Mouse (Mus musculus) regulatory T cell (primary cell): ENCODE results near the gene Rpl6.

Source experiments
- in situ Hi-C: fragments of 300-600 bp; cut with MboI, MseI; formaldehyde crosslinking; loops from one replicate; pipeline ENCODE4 v1.15.1; 2025; ENCODE audit warnings: high pct_unique_total_duplicates

The Rpl6 gene

DNA sequence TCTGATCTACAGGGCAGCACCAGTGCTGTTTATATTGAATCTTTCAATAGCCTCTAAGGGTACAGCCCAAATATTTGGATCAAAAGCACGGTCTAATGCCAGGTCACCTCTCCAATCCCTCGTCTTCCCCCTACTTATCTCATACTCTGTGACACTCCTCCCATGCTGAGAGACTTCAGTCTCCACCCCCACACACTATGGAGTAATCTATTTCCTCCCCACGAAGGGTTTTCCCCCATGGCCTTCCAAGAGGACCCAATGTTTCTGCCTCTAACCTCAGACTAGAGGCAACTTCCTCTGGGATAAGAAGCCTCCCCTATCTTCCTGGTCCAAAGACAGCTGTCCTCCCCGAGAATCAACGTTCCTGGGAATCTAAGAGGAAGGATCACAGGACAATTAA, 7.5 kb upstream of the Rpl6 start:
- in situ Hi-C loops = no loop called here

DNA sequence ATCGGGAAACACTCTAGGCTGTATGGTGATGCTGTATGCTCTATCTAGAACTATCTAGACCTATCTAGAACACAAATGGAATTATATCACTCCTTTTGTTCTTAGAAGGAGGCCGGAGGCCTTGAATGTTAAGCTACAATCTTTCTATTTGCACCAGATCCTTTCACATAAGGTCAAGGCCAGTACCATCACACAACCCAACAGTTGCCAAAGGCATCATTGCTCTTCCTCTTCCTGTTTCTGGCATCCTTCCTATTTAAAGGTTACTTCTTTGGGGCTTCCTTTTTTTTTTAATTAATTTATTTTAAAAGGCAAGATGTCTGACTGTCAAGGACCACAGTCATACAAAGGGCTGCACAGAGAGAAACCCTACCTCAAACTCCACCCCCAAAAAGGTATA, 6.9 kb upstream of the Rpl6 start:
- in situ Hi-C loops = no loop called here

DNA sequence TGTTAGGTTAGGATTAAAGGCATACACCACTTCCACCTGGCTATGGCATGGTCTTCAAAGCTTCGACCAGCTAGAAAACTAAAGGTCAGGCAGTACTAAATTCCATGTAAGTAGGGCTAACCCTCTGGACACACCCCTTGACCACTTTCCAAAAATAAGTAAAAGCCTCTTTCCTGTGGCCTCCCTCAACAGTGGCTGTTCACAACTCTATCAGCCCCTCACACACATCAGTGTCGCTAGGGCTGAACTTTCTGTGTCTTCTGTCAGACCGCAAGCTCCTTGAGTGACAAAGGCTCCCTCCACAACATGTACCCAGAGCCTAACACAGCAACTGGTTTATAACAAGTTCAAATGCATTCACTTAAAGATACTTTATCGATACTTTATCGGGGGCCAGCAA, 5.9 kb upstream of the Rpl6 start:
- in situ Hi-C loops = no loop called here

DNA sequence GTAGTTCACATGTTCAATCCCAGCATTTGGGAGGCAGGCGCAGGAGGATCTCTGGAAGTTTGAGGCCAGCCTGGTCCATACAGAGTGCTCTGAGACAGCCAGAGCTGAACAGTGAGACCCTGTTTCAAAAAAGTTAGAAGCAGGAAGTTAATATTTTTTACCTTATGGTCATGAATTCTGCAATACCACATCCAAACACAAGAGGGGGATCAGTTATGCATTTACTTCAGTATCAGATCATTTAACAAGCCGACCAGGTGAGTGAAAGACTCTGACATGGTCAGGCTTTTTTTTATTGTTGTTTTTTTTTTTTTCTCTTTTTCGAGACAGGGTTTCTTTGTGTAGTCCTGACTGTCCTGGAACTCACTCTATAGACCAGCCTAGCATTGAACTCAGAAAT, 2.5 kb upstream of the Rpl6 start:
- in situ Hi-C loops = loop anchor here (10.0 kb wide), 1 partner anchor 1093 kb away; no protein-coding TSS in a partner anchor

DNA sequence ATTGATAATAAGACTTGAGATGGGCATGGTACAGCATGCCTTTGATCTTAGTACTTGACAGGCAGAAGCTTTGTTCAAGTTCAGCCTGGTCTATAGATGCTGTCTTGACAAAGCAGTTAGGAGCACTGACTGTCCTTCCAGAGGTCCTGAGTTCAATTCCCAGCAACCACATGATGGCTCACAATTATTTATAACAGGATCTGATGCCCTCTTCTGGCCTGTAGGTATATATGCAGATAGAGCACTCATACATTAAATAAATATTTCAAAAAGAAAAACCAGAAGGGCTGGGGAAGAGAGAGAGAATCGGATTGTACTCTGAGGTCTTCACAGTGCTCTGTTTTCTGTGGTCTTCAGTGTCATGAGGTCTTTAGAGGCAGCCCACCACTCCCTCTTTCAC, 1.8 kb upstream of the Rpl6 start:
- in situ Hi-C loops = loop anchor here (10.0 kb wide), 1 partner anchor 1092 kb away; no protein-coding TSS in a partner anchor

DNA sequence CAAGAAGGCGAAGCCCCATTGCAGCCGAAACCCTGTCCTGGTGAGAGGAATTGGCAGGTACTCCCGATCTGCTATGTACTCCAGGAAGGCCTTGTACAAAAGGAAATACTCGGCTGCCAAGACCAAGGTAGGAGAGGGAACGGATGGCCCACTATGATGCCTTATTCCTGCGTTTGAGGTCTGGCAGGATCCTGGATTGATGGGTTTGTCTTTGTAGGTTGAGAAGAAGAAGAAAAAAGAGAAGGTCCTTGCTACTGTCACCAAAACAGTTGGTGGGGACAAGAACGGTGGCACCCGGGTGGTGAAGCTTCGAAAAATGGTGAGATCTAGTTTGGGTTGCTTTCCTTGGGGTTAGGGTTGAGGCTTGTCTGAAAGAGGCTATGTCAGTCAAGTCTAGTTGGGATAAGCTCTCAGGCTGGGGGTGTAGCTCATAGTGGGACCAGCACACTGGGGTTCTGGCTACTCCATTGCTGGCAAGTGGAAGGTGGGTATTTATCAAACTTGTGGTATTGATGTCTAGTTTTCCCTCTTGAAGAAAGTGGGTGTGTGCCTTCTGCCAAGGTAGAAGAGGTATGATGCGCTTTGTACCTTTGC, 1.4 kb downstream of the Rpl6 start:
- in situ Hi-C loops = loop anchor here (10.0 kb wide), 1 partner anchor 1089 kb away; no protein-coding TSS in a partner anchor

DNA sequence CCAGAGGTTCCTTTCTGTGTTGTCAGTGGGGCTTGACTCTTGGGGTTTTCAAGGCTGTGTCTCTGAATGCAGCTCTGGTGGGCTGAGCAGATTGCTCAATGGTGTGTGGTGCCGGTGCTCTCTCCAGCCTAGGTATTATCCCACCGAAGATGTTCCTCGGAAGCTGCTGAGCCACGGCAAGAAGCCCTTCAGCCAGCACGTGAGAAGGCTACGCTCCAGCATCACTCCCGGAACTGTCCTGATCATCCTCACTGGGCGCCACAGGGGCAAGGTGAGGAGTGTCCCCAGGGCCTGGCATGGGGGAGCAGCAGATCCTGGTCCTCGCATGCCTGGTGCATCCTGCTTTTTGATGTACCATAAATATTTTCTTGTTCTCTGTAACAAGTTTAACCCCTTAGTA, 2.3 kb downstream of the Rpl6 start:
- in situ Hi-C loops = loop anchor here (10.0 kb wide), 1 partner anchor 1088 kb away; no protein-coding TSS in a partner anchor

DNA sequence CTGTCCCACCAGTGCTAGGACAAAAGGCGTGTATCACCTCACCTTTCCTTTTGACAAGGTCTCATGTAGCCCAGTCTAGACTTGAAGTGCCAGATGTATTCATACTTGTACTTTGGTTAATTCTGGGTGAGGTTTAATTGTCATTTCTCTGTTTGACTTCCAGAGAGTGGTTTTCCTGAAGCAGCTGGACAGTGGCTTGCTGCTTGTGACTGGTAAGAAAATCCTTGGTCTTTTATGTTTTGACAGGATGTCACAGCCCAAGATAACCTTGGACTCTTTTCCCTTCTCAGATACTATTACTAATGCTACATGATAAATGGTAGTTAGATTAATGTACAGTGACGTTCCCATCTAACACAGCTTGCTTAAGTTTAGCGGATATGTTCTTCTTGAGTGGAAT, 2.7 kb downstream of the Rpl6 start:
- in situ Hi-C loops = loop anchor here (10.0 kb wide), 1 partner anchor 1088 kb away; no protein-coding TSS in a partner anchor

DNA sequence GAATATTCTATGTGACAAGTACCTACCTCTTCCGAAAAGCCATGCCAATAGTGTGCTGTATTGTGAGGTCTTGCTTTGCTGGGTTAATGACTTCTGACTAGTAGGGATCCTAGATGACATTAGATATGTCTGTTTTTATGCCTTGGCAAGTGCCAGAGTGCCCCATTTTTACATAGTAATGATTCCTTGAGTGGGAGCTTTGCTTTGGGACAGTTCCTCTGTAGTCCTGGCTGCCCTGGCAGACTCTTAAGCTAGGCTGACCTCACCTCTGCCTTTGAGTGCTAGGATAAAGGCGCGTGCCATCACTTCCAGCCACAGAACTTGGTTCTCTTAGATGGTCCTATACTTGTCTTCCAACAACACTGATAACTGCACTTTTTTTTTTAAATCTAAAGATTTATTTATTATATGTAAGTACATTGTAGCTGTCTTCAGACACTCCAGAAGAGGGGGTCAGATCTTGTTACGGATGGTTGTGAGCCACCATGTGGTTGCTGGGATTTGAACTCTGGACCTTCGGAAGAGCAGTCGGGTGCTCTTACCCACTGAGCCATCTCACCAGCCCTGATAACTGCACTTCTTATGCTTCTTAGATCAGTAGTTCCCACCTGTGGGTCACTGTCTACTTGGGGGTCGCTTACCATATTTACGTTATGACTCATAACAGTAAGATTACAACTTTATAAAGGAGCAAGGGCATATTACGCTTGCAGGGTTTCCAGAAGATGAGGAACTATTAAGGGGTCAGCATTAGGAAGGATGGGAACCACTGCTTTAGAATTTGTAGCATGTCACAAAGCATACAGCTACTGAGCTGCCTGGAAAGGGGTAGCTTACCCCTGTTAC, 5.7 kb downstream of the Rpl6 start:
- in situ Hi-C loops = loop anchor here (5.0 to 10.0 kb wide), 2 partner anchors 107 to 1085 kb away; no protein-coding TSS in a partner anchor

DNA sequence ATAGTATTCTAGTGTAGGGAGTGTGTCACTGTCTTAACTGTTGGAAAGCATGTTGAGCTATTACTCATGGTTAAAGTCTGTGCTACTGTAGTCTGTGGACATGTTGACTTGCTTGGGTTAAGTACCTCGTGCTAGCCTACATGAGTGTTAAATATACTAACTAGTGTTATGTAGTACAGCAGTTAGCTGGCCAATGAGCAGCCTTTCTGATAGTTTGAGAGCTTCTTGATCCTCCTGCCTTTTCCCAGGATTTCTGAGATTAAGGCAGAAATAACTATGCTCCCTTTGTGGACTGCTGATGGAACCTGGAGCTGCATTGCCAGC, 6.3 kb downstream of the Rpl6 start:
- in situ Hi-C loops = loop anchor here (5.0 kb wide), 1 partner anchor 107 kb away; no protein-coding TSS in a partner anchor

DNA sequence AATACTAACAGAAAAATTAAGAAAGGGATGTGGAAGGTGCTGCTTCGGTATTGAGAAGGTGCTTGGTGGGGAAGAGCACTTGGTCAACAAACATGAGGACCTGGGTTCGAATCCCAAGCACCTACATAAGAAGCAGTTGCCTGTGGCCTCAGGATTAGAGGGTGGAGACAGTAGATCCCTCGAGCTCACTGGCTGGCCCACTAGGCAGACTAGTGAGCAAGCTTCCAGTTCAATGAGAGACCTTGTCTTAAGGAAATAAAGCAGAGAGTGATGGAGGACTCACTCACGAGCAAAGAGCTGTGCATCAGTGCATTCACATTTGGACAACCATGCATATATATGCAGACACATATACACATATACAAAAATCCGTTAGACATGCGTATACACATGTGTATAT, 7.8 kb downstream of the Rpl6 start:
- in situ Hi-C loops = loop anchor here (5.0 kb wide), 1 partner anchor 105 kb away; no protein-coding TSS in a partner anchor

DNA sequence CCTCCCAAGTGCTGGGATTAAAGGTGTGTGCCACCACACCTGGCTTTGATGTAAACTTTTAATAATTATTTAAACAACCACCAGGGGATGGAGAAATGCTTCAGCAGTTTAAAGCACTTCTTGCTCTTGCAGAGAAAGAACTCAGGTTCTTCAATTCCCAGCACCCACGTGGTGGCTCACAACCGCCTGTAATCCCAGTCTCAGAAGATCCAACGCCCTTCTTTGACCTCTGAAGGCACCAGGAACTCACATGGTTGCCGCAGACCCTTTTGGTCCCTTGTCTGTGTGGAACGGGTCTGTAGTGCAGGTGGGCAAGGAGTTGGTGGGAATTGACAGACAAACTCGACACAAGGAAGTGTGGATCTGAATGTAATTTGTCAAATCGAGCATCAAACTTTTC, 10.4 kb downstream of the Rpl6 start:
- in situ Hi-C loops = loop anchor here (5.0 kb wide), 3 partner anchors 53 to 163 kb away; no protein-coding TSS in a partner anchor

DNA sequence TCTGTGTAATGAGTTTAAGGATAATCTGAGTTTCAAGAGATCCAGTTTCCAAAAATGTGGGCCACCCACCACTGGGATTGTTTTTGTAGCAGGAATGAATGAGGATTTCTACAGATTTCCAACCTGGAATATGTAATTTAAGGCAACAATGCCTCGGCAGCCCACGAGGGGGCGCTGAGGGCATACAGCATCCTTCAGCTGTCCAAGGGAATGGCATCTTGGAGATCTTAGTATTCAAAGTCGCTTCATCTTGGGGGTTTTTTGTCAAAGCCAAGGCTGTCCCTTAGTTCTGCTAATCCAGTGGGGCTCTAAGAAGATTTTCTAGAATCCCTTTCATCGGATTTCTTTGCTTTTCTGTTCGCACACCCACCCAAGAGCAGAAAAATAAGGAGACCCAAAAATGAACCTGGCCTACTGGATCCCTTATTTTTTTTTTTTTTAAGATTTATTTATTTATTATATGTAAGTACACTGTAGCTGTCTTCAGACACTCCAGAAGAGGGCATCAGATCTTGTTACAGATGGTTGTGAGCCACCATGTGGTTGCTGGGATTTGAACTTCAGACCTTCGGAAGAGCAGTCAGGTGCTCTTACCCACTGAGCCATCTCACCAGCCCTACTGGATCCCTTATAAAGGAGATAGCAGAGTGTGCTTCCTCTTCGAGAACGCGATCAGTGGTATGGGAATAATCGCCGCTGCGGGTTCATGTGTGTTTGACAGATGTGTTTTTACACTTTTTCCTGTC, 11.3 kb downstream of the Rpl6 start:
- in situ Hi-C loops = loop anchor here (5.0 kb wide), 2 partner anchors 52 to 162 kb away; no protein-coding TSS in a partner anchor

DNA sequence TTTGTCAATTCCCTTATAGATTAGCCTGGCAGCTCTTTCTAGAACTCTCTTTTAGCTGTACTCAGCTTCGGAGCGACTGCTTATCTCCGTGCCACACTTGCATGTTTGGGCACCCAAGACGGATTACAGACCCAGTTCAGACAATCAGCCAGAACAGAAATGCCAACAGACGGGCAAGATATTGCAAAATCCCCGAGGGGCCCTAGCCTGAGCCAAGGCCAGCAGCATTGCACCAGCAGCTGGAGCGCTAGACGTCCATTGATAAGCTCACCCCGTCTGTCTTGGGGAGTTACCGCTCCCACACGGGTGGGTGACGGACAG, 11.8 kb downstream of the Rpl6 start:
- in situ Hi-C loops = loop anchor here (5.0 kb wide), 2 partner anchors 51 to 161 kb away; no protein-coding TSS in a partner anchor

DNA sequence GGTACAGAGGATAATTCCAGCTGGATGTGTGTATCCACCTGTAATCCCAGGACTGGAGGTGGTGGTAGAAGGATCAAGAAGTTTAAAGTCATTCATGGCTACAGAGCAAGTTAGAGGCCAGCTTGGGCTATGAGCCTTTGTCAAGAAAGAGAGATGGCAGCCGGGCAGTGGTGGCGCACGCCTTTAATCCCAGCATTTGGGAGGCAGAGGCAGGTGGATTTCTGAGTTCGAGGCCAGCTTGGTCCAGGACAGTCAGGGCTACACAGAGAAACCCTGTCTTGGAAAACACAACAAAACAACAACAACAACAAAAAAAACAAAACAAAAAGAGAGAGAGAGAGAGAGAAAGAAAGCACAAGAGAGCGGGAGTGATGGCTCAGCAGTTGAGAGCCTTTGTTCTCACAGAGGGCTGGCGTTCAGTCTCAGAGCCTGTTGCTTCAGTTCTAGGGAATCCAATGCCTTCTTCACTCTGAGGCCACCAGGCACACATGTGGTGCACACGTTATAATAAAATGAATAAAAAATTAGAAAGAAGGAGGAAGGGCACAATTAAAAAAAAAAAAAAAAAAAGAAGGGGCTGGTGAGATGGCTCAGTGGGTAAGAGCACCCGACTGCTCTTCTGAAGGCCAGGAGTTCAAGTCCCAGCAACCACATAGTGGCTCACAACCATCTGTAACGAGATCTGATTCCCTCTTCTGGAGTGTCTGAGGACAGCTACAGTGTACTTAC, 12.5 kb downstream of the Rpl6 start:
- in situ Hi-C loops = loop anchor here (5.0 kb wide), 2 partner anchors 51 to 161 kb away; no protein-coding TSS in a partner anchor

DNA sequence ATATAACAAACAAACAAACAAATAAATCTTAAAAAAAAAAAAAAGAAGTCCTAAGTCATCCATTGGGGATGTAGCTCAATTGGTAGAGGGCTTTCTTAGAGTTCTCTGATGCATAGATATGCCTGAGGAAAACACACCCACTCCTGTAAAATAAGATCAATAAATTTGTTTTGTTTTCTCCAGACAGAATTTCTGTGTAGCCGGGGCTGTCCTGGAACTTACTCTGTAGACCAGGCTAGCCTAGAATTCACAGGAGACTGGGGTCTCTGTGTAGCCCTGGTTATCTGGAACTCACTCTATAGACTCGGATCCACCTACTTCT, 13.0 kb downstream of the Rpl6 start:
- in situ Hi-C loops = loop anchor here (5.0 kb wide), 2 partner anchors 50 to 160 kb away; no protein-coding TSS in a partner anchor

DNA sequence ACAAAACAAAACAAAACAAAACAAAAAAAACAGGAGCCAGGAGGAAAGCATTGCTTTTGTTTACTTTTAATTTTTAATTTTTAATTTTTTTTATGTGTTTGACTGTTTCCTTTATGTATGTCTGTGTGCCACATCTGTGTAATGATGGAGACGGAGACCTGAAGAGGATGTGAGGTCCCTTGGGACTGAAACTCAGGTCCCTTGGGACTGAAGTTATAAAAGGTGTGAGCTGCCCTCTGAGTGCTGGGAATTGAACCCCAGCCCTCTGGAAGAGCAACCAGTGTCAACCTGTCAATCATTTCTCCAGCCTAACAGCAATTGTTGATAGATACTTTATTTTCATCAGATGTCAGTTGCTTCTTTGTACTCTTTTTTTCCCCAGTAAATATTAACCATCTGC, 14.9 kb downstream of the Rpl6 start:
- in situ Hi-C loops = loop anchor here (5.0 kb wide), 2 partner anchors 48 to 158 kb away; no protein-coding TSS in a partner anchor

DNA sequence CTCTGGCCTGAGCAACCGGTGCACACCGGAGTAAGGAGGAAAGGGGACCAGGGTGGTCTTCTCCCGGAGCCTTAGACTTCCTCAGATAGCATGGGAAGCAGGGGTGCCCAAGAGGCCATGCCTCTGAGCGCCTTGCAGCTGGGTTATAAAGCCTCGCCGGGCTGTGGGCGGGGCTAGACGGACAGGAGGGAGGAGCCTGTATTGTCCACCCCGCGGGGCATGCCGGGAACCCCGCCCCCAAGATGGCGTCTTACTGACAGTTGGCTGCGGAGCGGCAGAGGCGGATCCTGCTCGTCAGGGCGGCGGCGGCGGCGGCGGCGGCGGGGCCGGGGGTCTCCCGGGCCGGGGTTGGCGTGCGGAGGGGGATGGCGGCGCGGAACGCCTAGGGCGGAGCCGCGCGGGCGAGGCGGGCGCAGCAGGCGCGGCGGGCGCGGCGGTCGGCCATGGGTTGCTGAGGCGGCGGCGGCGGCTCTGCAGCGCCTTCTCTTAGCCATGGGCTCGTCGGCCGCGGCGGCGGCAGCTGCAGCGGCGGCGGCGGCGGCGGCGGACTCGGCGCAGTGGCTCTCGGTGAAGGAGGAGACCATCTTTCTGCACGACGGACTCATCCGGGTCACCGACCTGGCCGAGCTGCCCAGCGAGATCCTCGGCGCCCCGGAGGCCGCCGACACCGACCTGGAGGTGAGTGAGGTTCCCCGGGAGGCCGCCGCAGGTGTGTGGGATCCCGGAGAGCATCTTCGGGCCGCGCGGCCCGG, 15.9 kb downstream of the Rpl6 start, which contains the start of gene Hectd4:
Gene Hectd4, plus strand, starts transcription at position 240 of the 752 bp plus-strand sequence.
- in situ Hi-C loops = loop anchor here (5.0 kb wide), 2 partner anchors 47 to 157 kb away; no protein-coding TSS in a partner anchor

DNA sequence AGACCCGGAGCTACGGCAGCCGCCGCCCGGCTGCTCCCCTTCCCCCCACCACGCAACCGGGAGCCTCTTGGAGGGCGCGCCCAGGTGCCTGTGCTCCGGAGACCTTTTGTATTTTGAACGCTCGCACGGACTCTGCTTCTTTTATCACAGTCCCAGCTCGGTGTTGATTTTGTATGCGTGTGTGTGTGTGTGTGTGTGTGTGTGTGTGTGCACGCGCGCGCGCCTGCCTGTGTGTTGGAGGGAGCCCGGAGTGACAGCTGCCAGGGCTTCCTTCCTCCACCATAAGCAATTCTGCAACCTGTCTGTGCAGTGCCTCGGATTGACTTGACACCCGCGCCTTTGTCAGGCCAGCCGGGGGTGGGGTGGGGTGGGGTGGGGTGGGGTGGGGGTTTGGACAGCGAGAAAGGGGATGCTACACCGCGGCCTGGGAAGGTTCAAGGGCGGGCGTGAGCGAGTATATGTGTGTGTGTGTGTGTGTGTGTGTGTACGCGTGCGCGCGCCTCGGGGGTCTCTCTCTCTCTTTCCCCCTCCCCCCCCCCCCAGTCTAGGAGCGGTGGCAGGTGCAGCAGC, 16.5 kb downstream of the Rpl6 start:
- in situ Hi-C loops = no loop called here

DNA sequence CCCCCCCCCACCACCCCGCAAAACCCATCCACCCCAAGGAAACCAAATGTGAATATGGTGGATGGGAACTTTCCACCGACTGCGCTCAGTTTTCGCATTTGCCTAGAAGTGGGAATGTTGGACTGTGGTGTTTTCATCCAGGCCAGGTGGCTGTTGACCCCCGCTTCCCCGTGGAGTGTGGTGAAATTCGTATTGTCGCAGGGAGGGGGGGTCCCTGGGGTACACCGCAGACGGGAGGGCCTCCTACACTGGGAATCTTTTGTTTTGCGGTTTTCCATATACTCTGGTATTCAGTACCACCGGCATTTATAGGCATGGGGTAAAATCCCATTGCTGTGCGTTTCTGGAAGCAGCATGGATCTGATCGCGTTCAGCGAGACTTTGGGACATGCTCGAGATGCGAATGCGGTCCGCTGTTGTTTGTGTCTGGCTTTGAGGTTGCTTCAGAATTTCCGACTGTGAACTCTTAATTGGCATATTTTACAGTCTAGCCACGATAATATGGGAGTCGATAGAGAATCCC, 17.1 kb downstream of the Rpl6 start:
- in situ Hi-C loops = no loop called here
